Mouse (Mus musculus) cerebellum, adult 18-20 months (tissue): ENCODE measurements around the gene St5.

Experiments
- DNase-seq, 2 experiments: peaks; one replicate each; pipeline ENCODE4 v3.0.0; 2021

The St5 gene

GRCm38 (mm10) chr7:109695339-109695726 lies 8.1 kb downstream of the St5 start:
- DNase-seq, result no peak

DNA sequence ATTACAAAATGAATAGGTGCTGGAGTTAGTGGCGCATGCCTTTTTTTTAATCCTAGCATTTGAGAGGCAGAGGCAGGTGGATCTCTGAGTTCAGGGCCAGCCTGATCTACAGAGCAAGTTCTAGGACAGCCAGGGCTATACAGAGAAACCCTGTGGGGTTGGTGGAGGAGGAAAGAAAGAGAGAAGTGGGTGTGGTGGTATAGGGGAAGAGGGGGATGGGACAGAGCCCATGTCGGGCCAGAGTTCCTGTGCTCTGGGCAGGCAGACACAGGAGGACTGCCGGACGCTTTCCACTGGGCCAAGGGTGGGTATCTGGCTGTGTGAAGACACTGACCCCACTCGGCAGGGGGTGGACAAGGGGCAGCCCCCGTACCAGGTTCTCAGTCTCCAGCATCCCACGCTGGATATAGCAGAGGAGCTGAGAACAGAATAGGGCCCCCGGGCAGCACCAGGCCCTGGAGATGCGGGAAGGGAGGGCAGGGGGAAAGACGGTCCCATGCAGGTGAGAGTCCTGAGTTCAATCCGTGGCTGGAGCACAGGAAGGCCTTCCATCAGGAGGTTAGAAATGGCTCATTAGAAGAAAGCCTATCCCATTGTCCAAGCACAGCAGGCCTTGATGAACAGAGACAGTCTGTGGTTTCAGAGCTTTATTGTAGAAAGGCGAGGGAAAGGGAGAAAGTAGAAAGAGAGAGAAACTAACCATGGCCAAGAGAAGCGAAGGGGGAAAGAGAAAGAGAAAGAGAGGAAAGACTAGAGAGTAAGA lies 8.6 kb downstream of the St5 start:
- no peak for DNase-seq

DNA sequence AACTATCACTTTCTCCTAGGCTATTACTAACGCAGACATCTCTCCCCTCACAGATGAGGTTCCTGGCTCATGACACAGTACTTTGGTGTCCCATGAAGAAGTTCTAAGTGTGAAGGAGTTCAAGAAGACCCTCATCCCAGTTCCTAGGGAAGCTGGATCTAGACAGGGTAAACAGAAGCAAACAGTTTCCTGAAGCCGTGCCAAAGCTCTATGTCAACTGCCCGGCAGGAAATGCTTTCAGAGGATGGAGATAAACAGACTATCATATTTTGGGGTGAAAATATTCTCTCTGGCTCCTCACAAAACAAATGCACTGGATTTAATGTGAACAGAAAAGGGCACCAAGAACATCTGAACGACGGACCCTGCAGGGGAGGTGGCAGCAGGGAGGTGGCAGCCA lies 12.4 kb downstream of the St5 start:
- DNase-seq, result no peak

- no peak for DNase-seq
These were observed 13.3 kb downstream of the St5 start for GRCm38 (mm10) chr7:109690101-109690500.

DNA sequence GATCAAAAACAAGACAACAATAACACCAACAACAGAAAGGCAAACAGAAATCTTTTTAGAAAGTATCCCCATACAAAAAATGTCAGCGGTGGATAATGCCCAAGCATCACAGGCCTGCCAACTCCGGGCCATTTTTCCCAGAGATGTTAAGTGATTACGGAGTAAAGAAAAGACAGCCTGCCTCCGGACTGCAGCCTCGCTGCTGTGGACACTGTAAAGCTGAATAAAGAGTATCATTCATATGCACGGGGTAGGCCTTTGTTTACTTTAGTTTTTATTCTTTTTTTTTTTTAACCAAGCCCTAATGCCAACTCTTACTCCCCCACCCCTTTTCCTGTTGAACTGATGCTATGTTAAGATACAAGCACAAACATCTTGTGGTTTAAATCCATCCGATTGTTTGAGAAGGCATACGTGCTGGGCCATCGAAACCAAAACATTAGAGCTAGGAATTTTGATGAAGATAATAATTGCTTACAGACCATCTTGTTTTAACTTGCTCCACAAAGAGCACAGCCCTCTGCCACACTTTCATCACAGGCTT lies 16.7 kb downstream of the St5 start:
- no peak for DNase-seq

- DNase-seq, result no peak
These were observed 22.5 kb downstream of the St5 start for GRCm38 (mm10) chr7:109680879-109681278.

DNA sequence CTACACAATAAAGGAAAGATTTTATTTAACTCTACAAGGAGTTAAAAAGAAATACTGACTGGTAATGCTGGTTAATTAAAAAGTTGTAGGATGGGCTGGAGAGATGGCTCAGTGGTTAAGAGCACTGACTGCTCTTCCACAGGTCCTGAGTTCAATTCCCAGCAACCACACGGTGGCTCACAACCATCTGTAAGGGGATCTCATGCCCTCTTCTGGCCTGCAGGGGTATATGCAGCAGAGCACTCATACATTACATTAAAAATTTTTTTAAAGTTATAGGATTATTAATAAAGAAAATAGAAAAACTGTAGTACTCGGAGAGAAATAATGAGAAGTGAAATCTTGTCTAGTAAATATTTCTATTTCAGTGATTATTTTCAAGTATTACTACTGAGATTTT lies 23.1 kb downstream of the St5 start:
- no peak for DNase-seq

GRCm38 (mm10) chr7:109674944-109675628 lies 28.3 kb downstream of the St5 start:
- DNase-seq, result no peak

DNA sequence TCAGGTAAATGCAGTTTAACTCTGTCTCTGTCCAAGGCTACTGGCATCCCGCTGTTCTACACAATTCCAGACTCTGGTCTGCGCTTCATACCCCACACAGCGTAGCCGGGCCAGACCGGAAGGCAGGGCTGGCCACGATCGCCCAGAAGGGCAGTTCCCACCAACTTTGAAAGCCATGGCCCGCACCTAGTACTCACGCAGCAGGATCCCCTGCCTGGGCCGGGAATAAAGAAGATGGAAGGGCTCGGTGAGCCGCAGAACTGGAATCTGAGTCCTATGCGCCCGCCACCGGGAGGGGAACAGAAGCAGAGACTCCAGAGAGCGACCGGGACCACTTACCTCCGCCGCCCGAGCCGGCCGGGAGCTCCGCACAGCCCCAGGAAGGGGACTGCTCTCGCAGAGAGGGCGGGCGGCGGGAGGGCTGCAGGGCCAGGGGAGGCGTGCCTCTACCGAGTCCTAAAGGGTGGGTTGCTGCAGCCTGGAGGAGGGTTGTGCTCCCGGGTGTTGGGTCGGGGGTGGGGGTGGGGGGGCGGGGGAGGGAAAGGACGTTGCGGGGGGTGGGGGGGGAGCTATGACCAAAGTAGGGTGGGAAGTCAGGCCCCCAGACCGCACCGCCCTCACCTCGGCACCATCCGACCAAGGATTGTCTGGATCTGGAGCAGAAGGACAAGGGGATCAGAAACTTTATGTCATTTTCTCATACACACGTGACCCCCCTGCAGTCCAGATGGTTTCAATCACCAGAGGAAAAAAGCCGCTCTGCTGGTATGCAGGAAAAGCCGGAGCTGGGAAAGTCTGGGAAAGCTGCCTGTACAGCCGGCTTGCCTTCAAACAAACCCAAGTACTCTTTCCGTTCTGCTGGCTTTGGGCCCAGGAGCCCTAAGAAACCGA lies 31.6 kb downstream of the St5 start:
- peak; percentile 60 to 62 for DNase-seq

DNA sequence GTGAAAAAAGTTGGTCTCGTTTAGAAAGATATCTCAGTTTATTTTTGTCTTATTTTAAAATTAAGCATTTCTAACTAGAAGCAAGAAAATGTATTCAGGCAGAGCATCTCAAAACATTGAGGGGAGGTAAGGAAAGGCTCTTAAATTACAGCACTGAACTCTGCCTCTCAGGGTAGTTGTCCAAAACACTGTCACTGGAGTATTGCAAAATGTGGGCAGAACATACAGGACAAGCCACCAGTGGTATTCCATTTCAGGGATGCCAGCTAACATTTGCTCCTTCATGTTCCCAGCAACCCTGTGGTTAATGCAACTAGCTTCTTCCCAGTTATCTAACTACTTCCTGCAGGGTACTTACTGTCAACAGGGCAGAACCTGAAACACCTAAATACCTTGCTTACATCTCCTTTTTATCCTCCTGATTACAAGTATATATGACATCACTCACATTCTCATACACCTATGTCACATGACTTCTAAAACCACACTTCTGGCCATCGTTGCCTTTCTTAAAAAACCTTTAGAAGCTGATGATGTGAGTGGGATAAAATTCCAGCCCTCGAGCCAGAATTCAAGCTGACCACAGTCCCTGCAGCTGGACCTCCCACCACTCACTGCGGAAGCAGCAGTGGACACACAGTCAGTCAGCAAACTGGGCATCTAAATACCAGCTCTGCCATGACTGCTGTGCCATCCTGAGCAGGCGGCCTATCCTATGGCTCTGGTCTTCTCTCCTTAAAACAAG lies 33.8 kb downstream of the St5 start:
- DNase-seq, result no peak

DNA sequence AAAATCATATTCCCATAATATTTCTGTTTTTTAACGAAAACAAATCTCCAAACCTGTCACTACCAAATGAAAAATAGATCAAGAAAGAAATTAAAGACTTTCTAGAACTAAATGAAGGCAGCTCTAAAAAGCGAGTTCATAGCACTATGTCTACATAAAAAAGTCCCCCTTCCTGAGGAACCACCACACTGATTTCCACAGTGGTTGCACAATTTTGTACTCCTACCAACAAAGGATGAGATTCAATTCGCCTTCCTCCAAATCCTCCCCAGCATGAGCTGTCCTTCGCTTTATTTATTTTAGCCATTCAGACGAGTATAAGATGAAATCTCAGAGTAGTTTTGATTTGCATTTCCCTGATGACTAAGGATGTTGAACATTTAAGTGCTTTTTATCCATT lies 36.7 kb downstream of the St5 start:
- DNase-seq, result no peak

- no peak for DNase-seq
These were observed 40.8 kb downstream of the St5 start for GRCm38 (mm10) chr7:109662626-109663025.

DNA sequence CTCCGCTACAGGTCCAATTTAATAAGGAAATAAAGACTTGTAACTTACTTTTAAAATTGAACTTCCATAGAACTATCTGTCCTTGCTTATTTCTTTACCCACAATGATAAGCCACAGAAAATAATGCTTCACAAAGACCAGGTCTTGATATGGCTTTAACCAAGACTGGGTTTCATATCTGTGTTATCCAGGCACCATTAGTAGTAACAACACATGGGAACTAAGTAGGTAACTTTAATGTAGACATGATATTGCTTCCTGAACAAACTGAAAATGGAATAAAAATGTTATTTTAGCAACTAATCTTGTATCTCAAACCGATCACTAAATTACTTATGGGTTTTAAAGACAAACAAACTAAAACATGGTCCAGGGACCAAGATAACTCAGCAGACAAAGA lies 44.1 kb downstream of the St5 start:
- DNase-seq, result no peak

DNA sequence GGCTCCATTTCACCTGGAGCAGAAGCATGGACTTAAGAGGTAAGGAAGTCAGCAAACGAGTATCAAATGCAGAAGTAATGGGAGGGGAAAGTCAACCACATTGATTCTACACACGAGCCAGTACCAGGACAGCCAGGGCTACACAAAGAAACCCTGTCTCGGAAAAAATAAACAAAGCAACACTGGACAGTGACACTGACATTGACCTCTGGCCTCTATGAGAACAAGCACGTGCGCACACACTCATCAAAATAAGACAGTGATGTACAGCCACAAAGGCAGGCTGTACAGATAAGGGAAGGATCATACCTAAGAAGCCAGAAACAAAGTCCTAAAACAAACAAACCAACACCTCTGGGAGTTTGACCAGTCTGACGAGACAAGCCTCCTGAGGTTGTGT lies 45.5 kb downstream of the St5 start:
- DNase-seq, result no peak

- no peak for DNase-seq
These were observed 48.5 kb downstream of the St5 start for GRCm38 (mm10) chr7:109654871-109655270.

GRCm38 (mm10) chr7:109648812-109649594 lies 54.4 kb downstream of the St5 start:
- no peak for DNase-seq

DNA sequence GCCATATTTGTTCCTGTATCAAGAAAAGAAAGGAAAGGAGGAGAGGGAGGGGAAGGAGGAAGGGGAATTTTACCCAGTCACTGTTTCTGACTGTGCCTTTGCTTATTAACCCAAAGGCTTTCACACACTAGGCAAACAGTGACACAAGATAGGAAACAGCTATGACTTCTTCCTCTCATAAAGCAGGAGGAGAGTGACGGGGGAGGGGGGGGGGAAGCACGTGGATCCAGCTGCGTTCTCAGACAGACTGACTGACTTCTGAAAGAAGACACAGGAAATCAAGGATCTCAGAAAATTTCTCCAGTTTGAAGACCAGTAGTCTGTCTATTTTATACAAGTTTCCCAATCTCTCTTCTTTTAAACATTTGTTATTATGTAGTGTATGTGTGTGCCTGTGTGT lies 56.8 kb downstream of the St5 start:
- no peak for DNase-seq

- DNase-seq, result no peak
These were observed 60.0 kb downstream of the St5 start for GRCm38 (mm10) chr7:109643305-109643994.

GRCm38 (mm10) chr7:109641963-109642362 lies 61.4 kb downstream of the St5 start:
- DNase-seq, result no peak

GRCm38 (mm10) chr7:109641102-109641501 lies 62.3 kb downstream of the St5 start:
- no peak for DNase-seq

DNA sequence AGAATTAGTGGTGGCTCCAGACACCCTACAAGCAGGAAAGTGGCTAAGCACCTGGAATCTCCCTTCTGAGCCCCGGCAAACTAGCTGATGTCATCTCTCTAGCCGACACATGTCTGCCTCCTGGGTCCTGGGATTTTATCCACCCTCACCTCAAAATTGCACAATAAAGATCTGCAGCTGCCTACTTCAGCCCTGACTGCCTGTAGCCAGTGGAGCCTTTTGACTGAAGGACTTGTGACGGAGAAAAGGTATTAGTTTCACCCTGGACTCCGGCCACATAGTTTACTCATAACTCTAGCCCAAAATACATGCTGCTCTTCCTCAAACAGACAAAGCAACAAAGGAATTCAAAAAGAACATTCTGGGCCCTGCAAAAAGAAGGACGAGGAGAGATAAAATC lies 66.0 kb downstream of the St5 start:
- DNase-seq, result no peak
